Mouse (Mus musculus): ENCODE measurements at regions not wholly inside any gene's neighbourhood (a gene's known extent, or its start where the extent isn't known, plus 50 kb on each side); places are given as distances from the start of the nearest gene placed in this dataset.

GRCm38 (mm10) chr14:108152981-108153380 lies 761.0 kb downstream of the Slitrk1 start:
- H3K9me3 ChIP-seq = no peaks in the 10 kb centered on the region
- H3K27me3 ChIP-seq = no peaks in the 10 kb centered on the region
- no peak overlapping the region for H3K9ac ChIP-seq
- no peaks in the 10 kb centered on the region for H3K4me1 ChIP-seq
- H3K4me3 ChIP-seq = no peak overlapping the region
- H3K36me3 ChIP-seq = no peaks in the 10 kb centered on the region
- 76% methylated on average over 5 of the region's 5 CpGs for WGBS
- no peak overlapping the region for H3K27ac ChIP-seq
- no peak overlapping the region for H3K4me2 ChIP-seq (replicated peaks)
- no peak for ATAC-seq (ENCODE audit: insufficient number of reproducible peaks, insufficient read depth, low FRiP score, low TSS enrichment)

- Histone ChIP-seq H3K27ac (no peak overlapping the region), H3K9ac (no peak overlapping the region), H3K4me2 (replicated peaks) (no peak overlapping the region), H3K27me3 (no peaks in the 10 kb centered on the region), H3K4me1 (no peaks in the 10 kb centered on the region), H3K9me3 (no peaks in the 10 kb centered on the region), H3K4me3 (no peak overlapping the region), H3K36me3 (no peaks in the 10 kb centered on the region)
- 90% methylated on average over 2 of the region's 2 CpGs for WGBS
- ATAC-seq (ENCODE audit: insufficient number of reproducible peaks, insufficient read depth, low FRiP score, low TSS enrichment) = no peak
Measured at GRCm38 (mm10) chr14:108123147-108123546, 790.8 kb downstream of the Slitrk1 start.

DNA sequence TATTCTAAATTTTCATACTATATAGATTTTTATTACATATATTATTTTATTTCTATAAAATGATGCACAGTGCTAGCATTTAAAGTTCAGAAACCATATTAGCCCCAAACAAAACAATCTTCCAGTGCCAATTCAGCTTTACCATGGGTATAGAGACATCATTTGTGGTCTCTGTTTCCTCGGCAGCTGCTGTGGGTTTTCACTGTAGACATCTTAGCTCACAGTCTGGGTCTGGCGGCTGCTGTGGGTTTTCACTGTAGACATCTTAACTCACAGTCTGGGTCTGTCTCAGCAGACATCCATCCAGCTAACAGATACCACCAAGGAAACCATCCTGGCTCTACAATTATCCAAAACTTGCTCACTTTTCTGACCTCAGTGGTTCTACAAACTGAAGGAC lies 808.9 kb downstream of the Slitrk1 start:
- WGBS = 77% methylated on average over 2 of the region's 2 CpGs
- no peak overlapping the region for H3K9ac ChIP-seq
- H3K27ac ChIP-seq = no peak overlapping the region
- no peaks in the 10 kb centered on the region for H3K27me3 ChIP-seq
- no peak overlapping the region for H3K4me3 ChIP-seq
- no peaks in the 10 kb centered on the region for H3K9me3 ChIP-seq
- H3K4me2 ChIP-seq (replicated peaks) = no peak overlapping the region
- no peaks in the 10 kb centered on the region for H3K36me3 ChIP-seq
- no peak for ATAC-seq (ENCODE audit: insufficient number of reproducible peaks, insufficient read depth, low FRiP score, low TSS enrichment)
- no peaks in the 10 kb centered on the region for H3K4me1 ChIP-seq

DNA sequence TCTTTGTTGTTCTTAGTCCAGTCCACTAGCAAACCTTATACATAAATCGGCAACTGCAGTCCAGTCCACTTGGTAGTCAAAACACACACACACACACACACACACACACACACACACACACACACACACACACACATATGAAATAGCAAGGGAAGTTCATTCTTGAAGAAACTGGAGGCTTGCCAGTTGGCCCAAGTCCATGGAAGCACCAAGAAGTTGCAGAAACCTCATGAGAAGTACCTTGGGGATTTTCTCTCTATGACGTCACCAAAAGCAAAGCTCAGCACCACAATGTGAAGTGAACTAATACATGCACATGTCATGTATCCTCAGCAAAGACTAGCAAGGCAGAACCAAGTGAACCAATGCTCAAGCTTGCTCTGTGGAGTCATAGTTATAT lies 823.0 kb downstream of the Slitrk1 start:
- Histone ChIP-seq H3K4me2 (replicated peaks) (no peak overlapping the region), H3K27ac (no peak overlapping the region), H3K9ac (no peak overlapping the region), H3K9me3 (no peaks in the 10 kb centered on the region), H3K36me3 (no peaks in the 10 kb centered on the region), H3K27me3 (no peaks in the 10 kb centered on the region), H3K4me3 (no peak overlapping the region), H3K4me1 (no peaks in the 10 kb centered on the region)
- no peak for ATAC-seq (ENCODE audit: insufficient number of reproducible peaks, insufficient read depth, low FRiP score, low TSS enrichment)
- 96% methylated on average over 2 of the region's 2 CpGs for WGBS

- Histone ChIP-seq H3K4me3 (no peak overlapping the region), H3K9ac (no peak overlapping the region), H3K9me3 (no peaks in the 10 kb centered on the region), H3K4me1 (no peaks in the 10 kb centered on the region), H3K27ac (no peak overlapping the region), H3K36me3 (no peaks in the 10 kb centered on the region), H3K27me3 (no peaks in the 10 kb centered on the region), H3K4me2 (replicated peaks) (no peak overlapping the region)
- WGBS = 88% methylated on average over 2 of the region's 2 CpGs
- ATAC-seq (ENCODE audit: insufficient number of reproducible peaks, insufficient read depth, low FRiP score, low TSS enrichment) = no peak
Measured at GRCm38 (mm10) chr14:108049997-108050396, 864.0 kb downstream of the Slitrk1 start.

DNA sequence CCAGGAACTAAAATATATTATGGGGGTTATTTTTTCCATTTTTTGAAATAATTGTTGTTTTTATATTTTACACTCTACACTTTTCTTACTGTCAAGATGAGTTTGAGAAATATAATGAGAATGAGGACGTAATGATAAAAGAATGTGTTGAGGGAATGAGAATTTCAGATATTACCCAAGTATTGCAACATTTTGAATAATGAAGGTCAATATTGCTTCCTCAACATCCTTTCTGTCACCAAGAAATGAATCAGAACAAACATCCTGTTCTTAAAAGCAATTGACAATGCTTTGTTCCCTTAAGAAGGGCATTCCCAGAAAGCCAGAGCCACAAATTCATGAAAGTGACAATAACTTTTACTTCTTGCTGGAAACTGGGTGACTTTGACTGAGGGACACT lies 878.0 kb downstream of the Slitrk1 start:
- no peaks in the 10 kb centered on the region for H3K4me1 ChIP-seq
- no peaks in the 10 kb centered on the region for H3K36me3 ChIP-seq
- no peaks in the 10 kb centered on the region for H3K9me3 ChIP-seq
- H3K27me3 ChIP-seq = no peaks in the 10 kb centered on the region
- H3K27ac ChIP-seq = no peak overlapping the region
- no peak overlapping the region for H3K9ac ChIP-seq
- no peak for ATAC-seq (ENCODE audit: insufficient number of reproducible peaks, insufficient read depth, low FRiP score, low TSS enrichment)
- H3K4me3 ChIP-seq = no peak overlapping the region
- no peak overlapping the region for H3K4me2 ChIP-seq (replicated peaks)
- WGBS = 90% methylated on average over 1 of the region's 1 CpGs

- no peak for ATAC-seq (ENCODE audit: insufficient number of reproducible peaks, insufficient read depth, low FRiP score, low TSS enrichment)
- Histone ChIP-seq H3K4me1 (no peaks in the 10 kb centered on the region), H3K9ac (no peak overlapping the region), H3K9me3 (no peaks in the 10 kb centered on the region), H3K36me3 (no peaks in the 10 kb centered on the region), H3K4me3 (no peak overlapping the region), H3K27me3 (no peaks in the 10 kb centered on the region), H3K27ac (no peak overlapping the region), H3K4me2 (replicated peaks) (no peak overlapping the region)
- WGBS = 63% methylated on average over 1 of the region's 1 CpGs
Measured at GRCm38 (mm10) chr14:108034162-108034561, 879.8 kb downstream of the Slitrk1 start.

DNA sequence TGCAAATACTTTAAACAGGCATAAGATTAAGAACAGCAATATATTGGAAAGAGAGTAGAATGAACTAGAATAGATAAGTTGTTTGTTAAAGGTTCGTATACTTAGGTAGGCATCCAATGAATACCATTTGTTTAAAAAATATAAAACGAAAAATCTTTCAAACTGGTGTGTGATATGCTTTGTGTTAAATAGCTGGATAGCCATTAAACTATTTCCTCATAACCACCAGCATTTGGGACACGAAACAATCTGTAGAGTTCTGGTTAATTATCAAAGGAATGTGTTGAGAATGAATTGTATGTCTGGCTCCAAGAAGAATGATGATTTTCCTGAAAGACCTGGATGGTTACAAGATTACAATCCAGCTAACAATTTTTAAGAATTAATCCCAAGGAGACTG lies 891.4 kb downstream of the Slitrk1 start:
- ATAC-seq (ENCODE audit: insufficient number of reproducible peaks, insufficient read depth, low FRiP score, low TSS enrichment) = no peak
- Histone ChIP-seq H3K27ac (no peak overlapping the region), H3K4me1 (no peaks in the 10 kb centered on the region), H3K4me3 (no peak overlapping the region), H3K9ac (no peak overlapping the region), H3K4me2 (replicated peaks) (no peak overlapping the region), H3K9me3 (no peaks in the 10 kb centered on the region), H3K36me3 (no peaks in the 10 kb centered on the region), H3K27me3 (no peaks in the 10 kb centered on the region)
- 63% methylated on average over 3 of the region's 3 CpGs for whole genome bisulfite sequencing

DNA sequence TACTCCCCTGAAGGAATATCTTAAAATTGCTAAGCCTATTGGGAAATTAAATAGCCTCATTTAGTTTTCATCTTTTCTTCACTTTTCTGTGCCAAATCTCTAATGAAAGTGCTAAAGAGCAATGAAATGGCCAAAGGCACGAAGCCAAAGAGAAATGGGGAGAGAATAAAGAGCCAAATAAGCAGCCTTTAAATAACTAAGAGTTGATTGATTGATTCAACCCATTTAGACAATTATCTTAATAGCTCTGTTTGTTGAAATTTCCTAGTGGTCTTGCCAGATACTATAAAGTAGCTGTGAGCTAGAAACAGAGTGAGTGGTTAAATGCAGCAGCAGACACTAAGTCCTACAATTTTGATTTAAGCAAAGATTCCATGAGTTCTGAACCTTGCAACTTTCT lies 891.9 kb downstream of the Slitrk1 start:
- 43% methylated on average over 1 of the region's 1 CpGs for WGBS

GRCm38 (mm10) chr14:108021331-108021730 lies 892.6 kb downstream of the Slitrk1 start:
- Histone ChIP-seq H3K4me1 (no peaks in the 10 kb centered on the region), H3K27me3 (no peaks in the 10 kb centered on the region), H3K4me2 (replicated peaks) (no peak overlapping the region), H3K27ac (no peak overlapping the region), H3K9me3 (no peaks in the 10 kb centered on the region), H3K9ac (no peak overlapping the region), H3K4me3 (no peak overlapping the region), H3K36me3 (no peaks in the 10 kb centered on the region)
- 90% methylated on average over 7 of the region's 7 CpGs for WGBS
- ATAC-seq (ENCODE audit: insufficient number of reproducible peaks, insufficient read depth, low FRiP score, low TSS enrichment) = no peak

More for the DNA sequence above, 891.9 kb downstream of the Slitrk1 start:
- Histone ChIP-seq H3K9ac (no peak overlapping the region), H3K4me2 (replicated peaks) (no peak overlapping the region), H3K27me3 (no peaks in the 10 kb centered on the region), H3K36me3 (no peaks in the 10 kb centered on the region), H3K4me1 (no peaks in the 10 kb centered on the region), H3K4me3 (no peak overlapping the region), H3K27ac (no peak overlapping the region), H3K9me3 (no peaks in the 10 kb centered on the region)
- ATAC-seq (ENCODE audit: insufficient number of reproducible peaks, insufficient read depth, low FRiP score, low TSS enrichment) = no peak

DNA sequence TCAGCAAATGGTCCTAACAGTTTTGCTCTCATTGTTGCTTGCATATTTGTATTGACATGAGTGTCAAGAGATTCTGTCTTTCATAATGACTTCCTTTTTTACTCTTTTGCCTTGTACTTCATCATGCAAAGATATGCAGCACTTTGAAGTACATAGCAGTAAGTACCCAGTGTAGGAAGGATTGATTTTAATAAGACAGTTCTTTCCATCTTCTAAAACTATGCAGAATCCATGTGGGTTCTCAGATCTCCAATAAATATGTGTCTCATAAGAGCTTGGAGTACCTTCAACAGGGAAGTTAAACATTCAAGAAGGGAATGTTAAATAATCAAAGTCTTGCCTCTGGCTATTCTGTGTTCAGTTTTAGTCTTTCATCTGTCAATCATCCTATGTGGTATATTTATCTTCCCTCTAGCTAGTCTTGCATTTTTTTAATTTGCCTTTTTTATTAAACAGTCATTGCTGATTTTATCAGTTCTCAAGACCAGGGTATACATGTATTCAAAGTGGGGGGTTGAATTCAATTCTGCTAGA lies 926.1 kb downstream of the Slitrk1 start:
- no peak overlapping the region for H3K9ac ChIP-seq
- H3K4me3 ChIP-seq = no peak overlapping the region
- no peak overlapping the region for H3K27ac ChIP-seq
- H3K27me3 ChIP-seq = no peaks in the 10 kb centered on the region
- H3K4me1 ChIP-seq = no peaks in the 10 kb centered on the region
- H3K4me2 ChIP-seq (replicated peaks) = no peak overlapping the region
- no peaks in the 10 kb centered on the region for H3K9me3 ChIP-seq
- ATAC-seq (ENCODE audit: insufficient number of reproducible peaks, insufficient read depth, low FRiP score, low TSS enrichment) = no peak
- no peaks in the 10 kb centered on the region for H3K36me3 ChIP-seq

GRCm38 (mm10) chr14:107978141-107978540 lies 935.8 kb downstream of the Slitrk1 start:
- Histone ChIP-seq H3K36me3 (no peaks in the 10 kb centered on the region), H3K4me3 (no peak overlapping the region), H3K27ac (no peak overlapping the region), H3K27me3 (no peaks in the 10 kb centered on the region), H3K4me1 (no peaks in the 10 kb centered on the region), H3K9ac (no peak overlapping the region), H3K9me3 (no peaks in the 10 kb centered on the region), H3K4me2 (replicated peaks) (no peak overlapping the region)
- 84% methylated on average over 3 of the region's 3 CpGs for WGBS
- no peak for ATAC-seq (ENCODE audit: insufficient number of reproducible peaks, insufficient read depth, low FRiP score, low TSS enrichment)

GRCm38 (mm10) chr14:107952076-107952475 lies 961.9 kb downstream of the Slitrk1 start:
- Histone ChIP-seq H3K4me2 (replicated peaks) (no peak overlapping the region), H3K9me3 (no peaks in the 10 kb centered on the region), H3K4me1 (no peaks in the 10 kb centered on the region), H3K4me3 (no peak overlapping the region), H3K36me3 (no peaks in the 10 kb centered on the region), H3K27me3 (no peaks in the 10 kb centered on the region), H3K9ac (no peak overlapping the region), H3K27ac (no peak overlapping the region)
- ATAC-seq (ENCODE audit: insufficient number of reproducible peaks, insufficient read depth, low FRiP score, low TSS enrichment) = no peak
- 79% methylated on average over 1 of the region's 1 CpGs for WGBS
